Mouse (Mus musculus) forebrain, embryonic 14.5 days (tissue): ENCODE measurements around the gene 0610012G03Rik. TPM values are rescaled to one million over a fixed set of nuclear protein-coding genes. Genes with fewer than 3 reads are reported as not detected.

Experiments
- ATAC-seq: fragments of 200-750 bp; cut with Nextera tagmentation; 2 replicates; pipeline ENCODE4 v1.8.0; 2017; ENCODE audit warnings: mild to moderate bottlenecking, moderate library complexity
- DNase-seq: peaks from one replicate; pipeline ENCODE4 v3.0.0-alpha.2; 2015; ENCODE audit warnings: low spot score
- H3K27ac ChIP-seq: fragments of 300-500 bp; sonication (generic); 2 replicates; pipeline ENCODE4 v1.5.1; 2014; ENCODE audit warnings: low read depth, mild to moderate bottlenecking, control low read depth, low read length, moderate library complexity
- H3K27me3 ChIP-seq: fragments of 300-500 bp; sonication (generic); replicated peaks from 2 replicates; pipeline ENCODE4 v1.6.1; 2014; ENCODE audit warnings: low read length, control low read depth, mixed read lengths; ENCODE audit not compliant: control insufficient read depth, insufficient read depth
- H3K36me3 ChIP-seq: fragments of 300-500 bp; sonication (generic); 2 replicates; pipeline ENCODE4 v1.6.1; 2014; ENCODE audit warnings: low read length, control low read depth; ENCODE audit not compliant: control insufficient read depth, insufficient read depth
- H3K4me1 ChIP-seq: fragments of 300-500 bp; sonication (generic); 2 replicates; pipeline ENCODE4 v1.6.1; 2014; ENCODE audit warnings: antibody characterized with exemption, low read length, control low read depth; ENCODE audit not compliant: control insufficient read depth, insufficient read depth
- H3K4me2 ChIP-seq: fragments of 300-500 bp; sonication (generic); 2 replicates; pipeline ENCODE4 v1.6.1; 2014; ENCODE audit warnings: mild to moderate bottlenecking, control low read depth, low read length
- H3K4me3 ChIP-seq: fragments of 300-500 bp; sonication (generic); 2 replicates; pipeline ENCODE4 v1.5.1; 2014; ENCODE audit warnings: low read depth, low read length, control low read depth
- H3K9ac ChIP-seq: fragments of 300-500 bp; sonication (generic); 2 replicates; pipeline ENCODE4 v1.6.1; 2014; ENCODE audit warnings: mild to moderate bottlenecking, low read length, control low read depth, moderate library complexity
- H3K9me3 ChIP-seq: fragments of 300-500 bp; sonication (generic); replicated peaks from 2 replicates; pipeline ENCODE4 v1.6.1; 2016; ENCODE audit warnings: low read length, control low read depth, mixed read lengths; ENCODE audit not compliant: control insufficient read depth
- WGBS: fragments of 180-500 bp; shearing (Covaris S2); extraction: QIAGEN DNeasy Blood & Tissue Kit; methylation state at CpG from one replicate; pipeline ENCODE4 v1.1.7; 2014; 5-methylcytosine and 5-hydroxymethylcytosine counted together
- polyA plus RNA-seq: library from polyadenylated mRNA; unstranded; fragments of >200 nt; fragmentation: Nextera tagmentation; extraction: Ambion mirVana; gene quantifications from 2 replicates; pipeline ENCODE4 v1.2.1, GENCODE M21; 2014

Gene 0610012G03Rik
- polyA plus RNA-seq, 1 experiment from 2014 or later = 136 TPM

- ATAC-seq (no peak), DNase-seq (no peak)
- H3K4me3 ChIP-seq = no peak overlapping the region
- 82% methylated on average over 6 of the region's 6 CpGs for WGBS
- no peak overlapping the region for H3K9ac ChIP-seq
- H3K27ac ChIP-seq = no peak overlapping the region
- no peak overlapping the region for H3K4me2 ChIP-seq
- H3K27me3 ChIP-seq = no peaks in the 10 kb centered on the region
- H3K9me3 ChIP-seq = no peaks in the 10 kb centered on the region
- no peaks in the 10 kb centered on the region for H3K4me1 ChIP-seq
- H3K36me3 ChIP-seq = no peaks in the 10 kb centered on the region
These were observed 22.2 kb downstream of the 0610012G03Rik start for GRCm38 (mm10) chr16:31926091-31926490.

- no peak overlapping the region for H3K27ac ChIP-seq
- no peak overlapping the region for H3K4me2 ChIP-seq
- H3K4me1 ChIP-seq = no peaks in the 10 kb centered on the region
- no peaks in the 10 kb centered on the region for H3K27me3 ChIP-seq
- H3K9me3 ChIP-seq = no peaks in the 10 kb centered on the region
- no peaks in the 10 kb centered on the region for H3K36me3 ChIP-seq
- H3K9ac ChIP-seq = no peak overlapping the region
- 84% methylated on average over 6 of the region's 6 CpGs for WGBS
- ATAC-seq = no peak
- no peak for DNase-seq
- H3K4me3 ChIP-seq = no peak overlapping the region
These were observed 23.9 kb downstream of the 0610012G03Rik start for GRCm38 (mm10) chr16:31924368-31924767.

- H3K36me3 ChIP-seq = no peaks in the 10 kb centered on the region
- peak overlapping the region; percentile 42 for H3K9ac ChIP-seq
- ATAC-seq (peak; percentile 70), DNase-seq (peak; percentile 95)
- H3K9me3 ChIP-seq = no peaks in the 10 kb centered on the region
- H3K4me1 ChIP-seq = no peaks in the 10 kb centered on the region
- 5% methylated on average over 14 of the region's 14 CpGs for WGBS
- peak overlapping the region; percentile 22; the same call in 1 of the 2 replicates for H3K4me2 ChIP-seq
- no peaks in the 10 kb centered on the region for H3K27me3 ChIP-seq
- no peak overlapping the region for H3K27ac ChIP-seq
- H3K4me3 ChIP-seq = no peak overlapping the region
These were observed 30.0 kb downstream of the 0610012G03Rik start for GRCm38 (mm10) chr16:31918248-31918724.

DNA sequence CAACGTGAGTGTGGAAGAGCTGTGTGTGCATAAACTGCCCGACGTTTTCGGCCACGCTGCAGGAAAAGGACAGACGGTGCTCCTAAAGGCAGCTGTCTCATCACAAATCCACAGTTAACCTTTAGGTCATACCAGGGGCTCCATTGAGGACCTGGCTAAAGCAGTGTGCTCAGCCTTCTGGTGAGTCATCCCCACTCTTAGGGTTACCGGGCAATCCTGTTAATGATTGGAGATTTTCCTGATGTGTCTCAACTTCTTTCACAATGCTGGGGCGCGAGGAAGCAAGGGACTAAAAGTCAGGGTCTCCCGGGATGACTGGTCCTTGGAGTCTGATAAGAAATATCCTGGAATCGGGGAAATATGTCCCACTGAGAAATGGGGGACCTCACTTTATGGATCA is 30.5 kb downstream of the 0610012G03Rik start:
- no peak for DNase-seq
- WGBS = 87% methylated on average over 11 of the region's 11 CpGs
- H3K27ac ChIP-seq = no peak overlapping the region

DNA sequence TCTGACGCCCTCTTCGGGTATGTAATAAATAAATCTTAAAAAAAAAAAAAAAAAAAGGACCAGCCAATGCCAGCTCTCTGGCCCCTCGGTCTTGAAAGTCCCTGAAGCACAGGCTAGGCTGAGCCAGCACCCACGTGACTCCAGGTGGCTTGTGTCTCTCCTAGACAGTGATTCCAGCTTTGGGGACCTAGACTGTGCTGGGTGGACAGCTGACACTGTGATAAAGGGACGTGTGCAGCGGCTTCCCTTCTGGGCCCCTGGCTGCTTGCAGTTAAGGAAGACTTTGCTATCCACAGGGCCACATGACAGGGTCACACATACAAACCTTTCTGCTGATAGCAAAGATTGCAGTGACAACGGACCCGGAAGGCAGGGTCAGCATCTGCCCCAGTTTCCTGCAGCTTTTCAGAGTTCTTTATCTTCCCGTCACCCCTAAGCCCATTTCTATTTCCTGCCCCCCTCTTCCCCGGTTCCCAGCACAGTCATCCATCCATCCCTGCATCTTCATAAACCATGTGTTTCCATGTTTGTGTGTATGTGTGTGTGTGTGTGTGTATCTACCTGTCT is 37.9 kb downstream of the 0610012G03Rik start:
- DNase-seq = no peak
- Histone ChIP-seq H3K4me1 (no peaks in the 10 kb centered on the region), H3K9ac (no peak overlapping the region), H3K36me3 (no peaks in the 10 kb centered on the region), H3K4me2 (no peak overlapping the region), H3K4me3 (no peak overlapping the region), H3K27ac (no peak overlapping the region), H3K27me3 (no peaks in the 10 kb centered on the region), H3K9me3 (no peaks in the 10 kb centered on the region)
- WGBS = 84% methylated on average over 10 of the region's 10 CpGs
- ATAC-seq = no peak

More for the DNA sequence above, 30.5 kb downstream of the 0610012G03Rik start:
- Histone ChIP-seq H3K36me3 (no peaks in the 10 kb centered on the region), H3K9ac (no peak overlapping the region), H3K4me2 (no peak overlapping the region), H3K4me3 (no peak overlapping the region), H3K27me3 (no peaks in the 10 kb centered on the region), H3K4me1 (no peaks in the 10 kb centered on the region), H3K9me3 (no peaks in the 10 kb centered on the region)
- no peak for ATAC-seq

DNA sequence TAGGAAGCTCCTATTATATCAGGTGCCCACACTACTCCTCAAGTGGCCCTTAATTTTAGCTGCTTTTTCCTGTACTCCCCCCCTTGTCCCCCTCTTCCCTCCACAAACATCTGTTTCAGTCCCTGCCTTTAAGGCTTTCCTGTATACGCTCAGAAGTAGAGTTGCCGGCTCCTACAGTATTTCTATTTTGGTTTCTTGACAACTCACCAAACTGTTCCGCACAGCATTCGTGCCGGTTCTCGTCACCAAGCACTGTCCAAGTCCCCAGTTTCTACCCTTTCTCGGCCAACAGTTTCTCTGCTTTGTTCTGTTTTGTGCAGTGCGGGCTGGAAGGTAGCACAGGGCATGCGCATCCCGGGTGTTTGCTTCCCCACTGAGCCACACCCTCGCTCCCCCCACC is 39.3 kb downstream of the 0610012G03Rik start:
- H3K27me3 ChIP-seq = no peaks in the 10 kb centered on the region
- H3K4me1 ChIP-seq = no peaks in the 10 kb centered on the region
- 61% methylated on average over 11 of the region's 11 CpGs for WGBS
- H3K36me3 ChIP-seq = no peaks in the 10 kb centered on the region
- ATAC-seq (no peak), DNase-seq (no peak)
- no peak overlapping the region for H3K9ac ChIP-seq
- H3K27ac ChIP-seq = no peak overlapping the region
- no peaks in the 10 kb centered on the region for H3K9me3 ChIP-seq
- H3K4me2 ChIP-seq = no peak overlapping the region
- H3K4me3 ChIP-seq = no peak overlapping the region

- Histone ChIP-seq H3K36me3 (no peaks in the 10 kb centered on the region), H3K4me3 (no peak overlapping the region), H3K9me3 (no peaks in the 10 kb centered on the region), H3K4me2 (0 out of 2 replicates have a peak overlapping the region, but pooled peaks have one; percentile 8), H3K9ac (no peak overlapping the region), H3K27me3 (no peaks in the 10 kb centered on the region), H3K4me1 (no peaks in the 10 kb centered on the region), H3K27ac (no peak overlapping the region)
- ATAC-seq (no peak), DNase-seq (no peak)
- 20% methylated on average over 9 of the region's 9 CpGs for WGBS
These were observed 41.4 kb downstream of the 0610012G03Rik start for GRCm38 (mm10) chr16:31906896-31907295.

DNA sequence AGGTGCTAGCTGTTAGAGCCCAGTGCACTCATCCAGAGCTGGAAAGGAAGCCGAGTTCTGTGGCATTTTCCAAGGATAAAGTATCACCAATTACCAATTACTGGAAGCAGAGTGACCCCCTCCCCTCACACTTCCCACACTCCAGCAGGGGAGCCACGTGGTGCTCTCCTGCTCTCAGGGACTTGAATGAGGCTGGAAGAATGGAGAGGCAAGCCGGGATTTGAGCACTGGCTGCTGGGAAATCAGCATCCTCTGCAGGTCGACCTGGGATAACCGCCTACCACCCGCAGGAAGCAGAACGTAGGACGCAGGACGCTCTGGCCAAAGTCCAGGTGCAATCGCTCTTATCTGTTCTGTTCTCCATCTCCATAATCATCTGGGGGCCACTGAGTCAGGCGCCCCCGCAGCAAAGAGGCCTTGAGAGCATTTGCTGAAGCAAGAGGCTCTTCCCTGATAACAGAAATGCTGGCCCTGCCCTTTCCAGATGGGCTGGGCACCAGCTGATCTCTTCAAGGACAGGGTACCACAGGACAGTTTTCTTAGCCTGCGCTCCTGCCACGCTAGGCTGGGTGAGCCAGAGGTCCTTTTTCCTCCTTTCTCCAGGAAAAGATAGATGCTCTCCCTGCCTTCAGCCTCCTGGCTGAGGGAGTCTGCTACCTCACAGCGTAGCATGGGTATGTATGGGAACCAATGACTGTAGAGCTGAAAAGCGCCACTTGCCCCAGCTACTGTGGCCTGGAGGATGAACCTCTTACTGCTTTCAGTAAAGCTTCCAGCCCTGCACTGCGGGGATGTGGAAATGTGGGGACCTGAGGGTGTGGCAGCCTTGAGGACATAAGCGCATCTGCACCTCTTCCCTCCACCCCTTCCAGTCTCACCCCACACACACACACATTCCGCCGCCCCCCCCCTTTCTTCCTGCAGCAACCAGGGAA is 42.1 kb downstream of the 0610012G03Rik start:
- Histone ChIP-seq H3K4me3 (no peak overlapping the region), H3K36me3 (no peaks in the 10 kb centered on the region), H3K4me2 (0 out of 2 replicates have a peak overlapping the region, but pooled peaks have one; percentile 8), H3K9me3 (no peaks in the 10 kb centered on the region), H3K27me3 (no peaks in the 10 kb centered on the region), H3K4me1 (no peaks in the 10 kb centered on the region), H3K9ac (no peak overlapping the region), H3K27ac (no peak overlapping the region)
- ATAC-seq (no peak), DNase-seq (no peak)
- WGBS = 29% methylated on average over 20 of the region's 20 CpGs

DNA sequence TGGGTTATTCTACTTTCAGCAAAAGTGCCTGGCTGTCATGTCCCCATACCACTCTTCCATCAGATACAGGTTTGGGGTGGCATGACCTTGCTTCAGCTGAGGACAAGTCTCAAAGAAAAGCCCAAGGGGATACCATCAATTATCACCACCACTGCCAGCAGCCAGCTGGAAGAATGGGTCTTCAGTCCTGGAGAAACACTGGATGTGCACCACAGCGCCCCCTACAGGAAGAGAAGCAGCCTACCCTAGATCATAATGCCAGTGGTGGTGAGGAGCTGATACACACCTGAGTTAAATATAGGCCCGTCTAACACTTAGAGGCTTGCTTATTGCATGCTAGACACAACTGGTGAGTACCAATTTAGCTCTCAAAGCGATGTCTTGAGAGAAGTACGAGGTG is 43.0 kb downstream of the 0610012G03Rik start:
- WGBS = 74% methylated on average over 4 of the region's 4 CpGs
- no peak for ATAC-seq
- no peaks in the 10 kb centered on the region for H3K36me3 ChIP-seq

More for the DNA sequence above, 43.0 kb downstream of the 0610012G03Rik start:
- Histone ChIP-seq H3K4me2 (no peak overlapping the region), H3K27ac (no peak overlapping the region), H3K4me3 (no peak overlapping the region), H3K4me1 (no peaks in the 10 kb centered on the region), H3K9ac (no peak overlapping the region), H3K9me3 (no peaks in the 10 kb centered on the region), H3K27me3 (no peaks in the 10 kb centered on the region)
- DNase-seq = no peak
